Mouse (Mus musculus) thymus, postnatal 0 days (tissue): ENCODE data around the gene Arvcf. TPM values are rescaled to one million over a fixed set of nuclear protein-coding genes. Genes with fewer than 3 reads are reported as not detected.

Experiments used
- DNase-seq: peaks from one replicate; pipeline ENCODE4 v3.0.0-alpha.2; 2015; ENCODE audit warnings: low spot score
- polyA plus RNA-seq: library from polyadenylated mRNA; unstranded; fragments of >200 nt; fragmentation: Nextera tagmentation; extraction: Ambion mirVana; gene quantifications from 2 replicates; pipeline ENCODE4 v1.2.1, GENCODE M21; 2015

The Arvcf gene
- polyA plus RNA-seq, 1 experiment from 2014 or later: 40.0 TPM

DNA sequence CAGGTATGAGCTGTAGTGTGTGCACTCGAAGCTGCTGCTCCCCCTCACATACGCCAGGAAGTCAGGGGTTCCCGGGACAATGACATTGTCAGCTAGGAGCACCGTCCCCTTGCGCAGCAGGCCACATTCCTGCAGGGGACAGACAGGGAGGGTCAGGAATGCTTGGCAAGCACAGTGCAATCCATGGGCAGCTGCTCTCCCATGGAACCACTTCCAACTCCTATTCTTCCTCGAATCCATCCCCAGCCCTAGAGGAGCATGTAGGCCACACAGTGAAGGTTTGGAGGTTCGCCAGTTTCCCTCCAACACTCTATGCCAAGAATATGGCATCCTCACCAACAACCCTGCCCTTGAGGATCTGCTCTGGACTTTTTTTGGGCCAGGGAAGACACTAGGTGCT is 59.9 kb downstream of the Arvcf start:
- DNase-seq: no peak

DNA sequence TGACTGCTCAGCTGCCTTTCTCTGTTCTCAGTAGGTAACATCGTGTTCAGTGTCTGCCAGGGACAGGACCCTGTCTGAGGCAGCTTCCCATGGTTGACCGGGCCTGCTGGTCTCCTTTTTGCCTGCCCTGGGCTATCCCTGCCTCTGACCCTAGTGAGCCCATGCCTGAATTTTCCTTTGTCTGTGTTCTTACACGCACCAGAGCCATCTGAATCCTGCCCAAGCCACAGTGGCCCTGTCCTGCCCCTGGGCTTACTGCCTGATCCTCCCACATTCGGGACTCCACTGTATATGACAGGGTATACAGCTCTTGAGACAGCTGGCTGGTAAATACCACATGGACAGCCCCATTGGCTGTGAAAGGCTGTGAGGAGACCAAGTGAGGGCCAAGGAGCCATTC is 61.8 kb downstream of the Arvcf start:
- no peak for DNase-seq

DNA sequence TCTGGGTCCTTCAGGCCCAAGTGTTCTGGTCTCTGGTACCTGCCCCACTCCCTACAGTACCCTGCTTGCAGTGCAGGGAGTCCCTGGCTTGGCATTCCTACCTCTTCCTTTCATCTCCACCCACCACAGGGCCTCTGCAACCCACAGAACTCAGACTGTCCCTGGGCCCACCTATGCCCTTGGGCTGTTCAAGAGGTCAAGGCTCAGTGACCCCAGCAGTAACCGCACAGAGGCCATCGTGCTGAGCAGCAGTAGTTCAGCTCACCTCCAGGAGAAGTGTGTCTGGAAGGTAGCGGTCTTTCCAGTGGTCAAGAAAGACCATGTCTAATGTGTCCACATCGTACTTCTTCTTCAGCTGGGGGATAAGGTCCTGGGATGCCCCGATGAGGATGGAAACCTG is 62.4 kb downstream of the Arvcf start:
- DNase-seq: no peak

DNA sequence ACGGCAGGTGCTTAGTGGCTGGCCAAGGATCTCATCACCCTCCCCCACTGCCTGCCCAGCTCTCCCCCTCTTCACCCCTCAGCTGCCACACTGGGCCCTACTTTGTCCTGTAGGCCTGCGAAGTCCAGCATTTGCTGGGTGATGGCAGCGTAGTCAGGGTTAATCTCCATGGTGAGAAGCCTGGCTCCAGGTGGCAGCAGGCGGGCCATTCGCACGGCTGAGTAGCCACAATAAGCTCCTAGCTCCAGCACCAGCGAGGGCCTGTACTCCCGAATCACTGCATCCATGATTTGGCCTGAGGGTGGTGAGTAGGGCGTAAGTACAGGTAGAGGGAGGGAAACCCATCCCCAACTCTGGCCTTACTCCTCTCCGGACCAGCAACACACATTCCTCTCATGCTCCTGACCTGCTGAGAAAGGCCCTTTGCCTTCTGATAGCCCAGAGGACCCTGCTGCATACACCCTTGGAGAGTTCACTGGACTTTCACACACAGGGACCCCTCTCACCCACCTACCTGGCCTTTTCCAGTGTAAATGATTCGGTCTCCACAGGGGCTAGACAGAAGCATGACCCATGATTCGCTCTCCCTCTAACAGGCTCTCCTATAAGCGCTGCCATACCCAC is 63.2 kb downstream of the Arvcf start:
- DNase-seq: no peak

DNA sequence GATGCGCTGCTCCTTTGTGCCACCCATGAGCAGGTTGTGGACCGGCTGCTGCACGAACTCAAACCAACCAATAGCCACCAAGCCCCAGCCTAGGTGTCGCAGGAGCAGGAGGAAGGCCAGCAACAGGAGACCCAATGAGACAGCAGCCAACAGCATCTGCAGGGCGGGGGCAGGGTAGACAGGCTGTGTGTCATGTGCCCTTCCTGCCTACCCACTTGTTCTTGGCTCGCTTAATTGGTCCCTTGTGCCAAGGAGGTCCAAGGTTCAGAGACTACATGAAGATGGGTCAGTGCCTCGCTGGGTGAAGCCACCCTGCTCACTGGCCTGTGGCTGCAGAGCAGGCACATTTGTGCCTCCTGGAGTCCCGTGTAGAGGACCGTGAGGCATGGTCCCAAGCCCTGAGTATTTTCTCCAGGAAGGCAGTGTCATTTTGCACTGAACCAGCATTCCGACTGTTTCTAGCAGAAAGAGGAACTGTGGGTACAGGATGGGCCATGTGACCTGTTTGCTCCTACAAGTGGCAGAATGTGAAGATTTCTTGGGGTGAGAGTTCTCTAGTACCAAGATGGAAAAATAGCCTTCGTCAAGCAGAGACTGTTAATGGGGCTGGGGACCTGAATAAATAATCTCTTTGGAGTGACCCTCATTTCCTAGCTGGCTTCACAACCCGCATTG is 64.0 kb downstream of the Arvcf start:
- DNase-seq: peak; percentile 39

DNA sequence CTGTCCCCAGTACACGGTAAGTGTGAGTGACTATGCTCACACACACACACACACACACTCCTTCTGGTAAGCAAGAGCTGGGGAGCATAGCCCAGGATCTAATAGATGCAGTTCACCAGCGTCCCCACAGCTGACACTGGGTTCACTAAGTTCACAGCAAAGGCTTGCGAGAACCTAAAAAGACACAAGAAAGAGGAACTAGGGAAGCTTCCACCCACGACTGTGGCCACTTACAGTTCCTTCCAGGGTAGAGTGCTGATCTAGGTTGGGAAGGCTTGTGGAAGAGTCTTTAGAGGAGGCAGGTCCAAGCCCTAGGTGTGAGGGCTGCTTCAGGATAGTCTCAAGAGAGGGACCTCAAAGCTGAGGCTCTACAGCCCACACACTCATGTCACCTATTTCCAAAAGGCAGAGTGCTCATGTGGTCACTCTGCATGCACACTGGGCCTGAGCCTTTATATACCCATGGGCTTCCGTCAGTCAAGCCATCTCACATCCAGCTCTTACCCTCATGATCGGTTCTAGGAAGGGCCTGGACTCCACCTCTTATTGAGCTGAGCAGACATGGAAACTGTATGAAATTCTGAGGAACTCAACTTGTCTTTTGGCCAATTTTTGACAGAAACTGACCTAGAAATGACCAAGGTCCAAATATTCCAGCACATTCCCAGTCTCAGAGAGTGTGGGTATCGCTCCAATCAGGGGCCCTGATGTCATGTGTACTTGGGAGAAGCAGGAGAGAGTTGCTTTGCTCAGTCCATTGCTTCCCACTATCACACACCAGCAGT is 65.2 kb downstream of the Arvcf start:
- DNase-seq: no peak

DNA sequence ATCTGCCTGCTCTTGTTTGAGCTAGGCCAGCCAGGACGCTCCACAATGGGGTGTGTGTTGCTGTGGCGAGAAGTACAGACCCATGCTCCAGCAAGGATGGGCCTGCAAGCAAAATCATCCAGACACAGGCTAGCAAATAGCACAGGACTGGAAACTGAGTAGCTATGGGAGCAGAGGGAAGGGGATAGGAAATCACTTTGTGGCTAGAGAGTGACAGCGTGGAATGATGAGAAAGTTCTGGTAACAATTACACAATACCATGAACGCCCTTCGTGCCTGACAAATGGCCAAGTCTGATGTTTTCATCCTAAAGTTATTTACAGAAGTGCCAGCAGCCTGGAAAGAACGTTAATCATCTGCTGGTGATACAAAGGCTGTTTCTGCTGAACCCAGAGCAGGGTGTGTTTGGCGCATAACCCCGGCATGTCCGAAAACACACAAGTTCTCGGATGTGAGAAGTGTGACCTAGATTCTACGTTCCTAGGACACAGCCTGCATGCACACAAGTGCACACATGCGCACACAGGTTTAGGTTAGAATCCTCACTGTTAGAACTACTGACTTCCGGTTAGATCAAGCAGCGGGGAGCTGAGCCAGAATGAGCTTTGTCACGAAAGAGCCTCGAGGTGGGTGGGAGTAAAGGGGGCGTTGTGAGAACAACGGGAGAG is 68.2 kb downstream of the Arvcf start:
- peak; percentile 60 for DNase-seq

DNA sequence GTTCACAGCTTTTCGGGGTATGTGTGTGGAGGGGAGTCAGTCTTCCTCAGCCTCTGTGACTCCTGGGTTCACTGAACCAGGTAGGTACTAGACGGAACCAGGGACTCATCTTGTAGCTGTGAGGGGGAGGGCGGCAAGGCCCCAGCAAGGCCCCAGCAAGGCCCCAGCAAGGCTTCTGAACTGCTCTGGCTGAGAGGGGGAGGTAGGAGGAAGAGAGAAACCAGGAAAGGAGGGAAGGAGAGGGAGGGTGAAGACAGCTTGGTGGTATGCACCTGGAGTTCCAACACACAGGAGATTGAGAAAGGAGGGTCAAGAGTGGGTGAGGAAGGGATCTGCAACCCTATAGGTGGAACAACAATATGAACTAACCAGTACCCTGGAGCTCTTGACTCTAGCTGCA is 68.9 kb downstream of the Arvcf start:
- DNase-seq: no peak

DNA sequence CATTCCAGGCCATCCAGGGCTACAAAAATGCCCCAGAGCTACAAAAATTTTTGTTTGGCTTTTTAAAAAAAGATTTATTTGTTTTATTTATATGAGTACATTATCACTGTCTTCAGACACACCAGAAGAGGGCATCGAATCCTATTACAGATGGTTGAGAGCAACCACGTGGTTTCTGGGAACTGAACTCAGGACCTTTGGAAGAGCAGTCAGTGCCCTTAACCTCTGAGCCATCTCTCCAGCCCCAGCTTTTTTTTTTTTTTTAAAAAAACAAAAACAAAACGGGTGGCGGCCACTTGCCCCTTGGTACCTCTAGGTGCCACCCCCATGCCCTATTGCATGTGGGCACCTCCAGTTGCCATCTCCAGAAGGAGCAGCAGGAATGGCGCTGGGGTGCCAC is 69.5 kb downstream of the Arvcf start:
- no peak for DNase-seq

DNA sequence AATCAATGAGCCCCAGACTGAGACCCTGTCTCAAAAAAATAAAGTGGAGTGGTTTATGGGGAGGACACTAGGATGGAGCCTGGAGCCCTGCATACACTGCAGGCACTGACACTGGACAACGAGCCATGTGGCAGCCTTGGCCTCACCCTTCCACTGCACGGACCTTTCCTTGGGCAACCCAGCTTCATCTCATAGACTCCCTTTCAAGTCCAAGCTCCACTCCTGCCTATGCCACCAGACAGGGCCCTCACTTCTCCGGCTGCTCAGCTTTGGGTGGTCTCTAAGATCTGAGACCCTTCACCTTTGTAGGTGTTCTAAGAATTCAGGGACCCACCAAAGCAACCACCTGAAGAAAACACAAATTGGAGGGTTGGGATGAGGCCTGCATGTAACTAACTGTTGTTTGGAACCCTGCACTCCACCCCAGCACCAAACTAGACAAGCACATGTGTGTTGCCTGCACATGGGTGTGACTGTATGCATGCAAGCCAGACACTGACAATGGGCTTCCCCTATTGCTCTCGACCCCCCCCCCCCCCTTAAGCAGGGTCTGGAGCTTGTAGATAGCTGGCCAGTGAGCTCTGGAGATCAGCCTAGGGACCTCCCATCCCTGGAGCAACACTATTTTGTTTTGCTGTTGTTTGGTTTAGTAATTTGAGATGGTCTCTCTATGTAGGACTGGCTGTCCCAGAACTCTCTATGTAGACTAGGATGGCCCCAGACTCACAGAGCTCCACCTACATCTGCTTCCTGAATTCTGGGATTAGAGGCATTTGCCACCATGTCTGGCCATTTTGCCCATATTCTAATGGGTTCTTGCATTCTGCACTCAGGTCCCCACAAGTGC is 71.0 kb downstream of the Arvcf start:
- no peak for DNase-seq

DNA sequence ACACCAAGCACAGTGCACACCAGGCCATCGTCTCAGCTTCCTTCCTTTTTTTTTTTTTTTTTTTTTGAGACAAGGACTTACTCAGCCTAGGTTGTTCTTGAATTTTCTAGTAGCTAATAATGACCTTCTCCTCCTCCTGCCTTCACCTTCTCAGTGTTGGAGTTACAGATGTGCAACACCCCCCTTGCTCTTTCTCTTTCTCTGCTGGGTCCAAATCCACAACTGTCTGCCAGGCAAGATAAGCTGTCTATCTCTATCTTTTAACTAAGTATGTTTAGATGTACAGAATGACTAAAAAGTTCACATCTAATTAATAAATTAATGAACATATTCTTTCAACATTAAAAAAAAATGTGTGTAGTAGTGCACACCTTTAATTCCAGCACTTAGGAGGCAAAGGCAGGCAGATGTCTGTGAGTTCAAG is 71.6 kb downstream of the Arvcf start:
- DNase-seq: no peak

DNA sequence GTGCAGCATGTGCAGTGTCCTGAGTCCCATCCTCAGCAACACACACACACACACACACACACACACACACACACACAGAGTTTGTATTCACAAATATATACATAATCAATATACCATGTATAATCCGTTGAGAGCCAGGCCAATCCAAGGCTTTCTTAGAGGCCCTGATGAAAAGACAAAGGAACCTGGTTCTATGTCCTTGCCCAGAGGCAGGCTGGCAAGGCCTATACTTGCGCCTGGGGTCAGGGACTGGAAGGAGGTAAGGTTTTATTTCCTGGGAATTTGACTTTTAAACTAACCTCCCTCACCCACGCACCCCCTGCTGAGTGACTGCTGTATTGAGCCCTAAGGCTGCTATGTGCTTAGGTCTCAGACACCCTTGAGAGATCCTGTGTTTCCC is 72.6 kb downstream of the Arvcf start:
- DNase-seq: no peak

DNA sequence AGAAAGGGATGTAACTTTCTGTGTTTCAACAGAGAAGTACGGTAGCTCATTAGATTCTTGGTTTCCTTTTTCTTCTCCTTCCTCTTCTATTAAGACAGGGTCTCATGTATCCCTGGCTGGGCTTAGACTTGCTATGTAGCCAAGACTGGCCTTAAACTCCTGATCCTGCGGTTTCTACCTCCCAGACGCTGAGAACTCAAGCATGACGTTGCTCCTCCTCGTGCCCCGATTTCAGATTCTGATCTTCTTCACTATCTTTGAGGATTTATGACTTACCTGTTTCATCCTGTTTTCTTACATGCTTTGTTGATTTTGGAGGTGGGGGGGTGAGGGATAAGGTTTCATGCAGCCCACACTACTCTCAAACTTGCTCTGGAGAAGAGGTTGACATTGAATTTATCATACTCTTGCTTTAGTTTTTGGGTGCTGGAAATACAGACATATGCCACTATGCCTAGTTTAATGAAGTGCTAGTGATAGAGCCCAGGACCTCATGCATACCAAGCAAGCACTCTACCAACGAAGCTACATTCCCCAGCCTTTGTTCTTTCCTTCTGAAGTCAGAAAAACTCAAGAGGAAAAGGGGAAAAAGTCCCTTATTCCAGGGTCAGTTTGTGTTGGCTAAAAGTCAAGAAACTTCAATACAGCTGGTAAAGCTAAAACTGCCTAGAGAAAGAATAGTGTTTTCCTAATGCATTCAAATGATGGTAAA is 75.4 kb downstream of the Arvcf start:
- no peak for DNase-seq

DNA sequence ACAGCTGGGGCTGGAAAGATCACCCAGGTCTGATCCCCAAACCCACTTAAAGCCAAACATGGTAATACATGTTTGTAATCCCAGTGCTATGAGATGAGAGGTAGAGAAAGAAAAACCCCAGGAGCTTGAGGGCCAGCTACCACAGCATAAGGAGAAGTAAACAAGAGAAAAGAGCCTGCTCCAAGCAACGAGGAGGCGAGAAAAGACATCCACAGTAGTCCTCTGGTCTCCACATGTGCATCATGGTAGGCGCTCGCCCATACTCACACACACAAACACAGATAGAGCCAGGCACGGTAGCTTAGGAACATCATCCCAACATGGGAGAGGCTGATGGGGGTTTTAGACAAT is 75.9 kb downstream of the Arvcf start:
- DNase-seq: no peak

DNA sequence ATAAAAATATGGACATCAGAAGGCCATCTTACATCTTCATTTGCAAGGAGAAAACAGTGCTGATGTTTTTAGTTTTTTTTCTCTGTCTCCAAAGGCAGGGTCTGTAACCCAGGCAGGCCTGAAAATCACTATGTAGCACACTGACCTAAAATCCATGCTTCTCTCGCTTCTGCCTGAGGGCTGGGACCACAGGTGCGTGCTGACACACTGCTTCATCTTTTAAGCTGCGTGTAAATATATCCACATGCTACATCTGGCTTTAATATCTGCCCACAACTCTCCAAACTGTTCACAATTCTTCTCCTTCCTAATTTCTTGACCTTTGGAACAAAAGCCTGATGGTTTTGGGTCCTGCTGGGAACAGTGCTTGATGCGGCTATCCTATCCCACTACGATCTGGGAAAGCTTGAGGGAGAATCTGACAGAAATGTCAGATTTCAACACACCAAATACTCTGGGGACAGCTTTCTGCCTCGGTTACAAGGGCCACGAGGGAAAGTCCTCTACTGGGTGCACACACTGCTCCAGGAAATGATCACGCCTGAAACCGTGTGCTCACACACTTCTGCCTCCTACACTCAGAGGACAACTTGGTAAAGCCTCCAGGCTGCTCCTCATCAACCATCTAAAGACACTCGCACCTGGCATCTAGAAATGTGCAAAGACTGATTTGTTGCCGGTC is 76.5 kb downstream of the Arvcf start:
- DNase-seq: peak; percentile 50

DNA sequence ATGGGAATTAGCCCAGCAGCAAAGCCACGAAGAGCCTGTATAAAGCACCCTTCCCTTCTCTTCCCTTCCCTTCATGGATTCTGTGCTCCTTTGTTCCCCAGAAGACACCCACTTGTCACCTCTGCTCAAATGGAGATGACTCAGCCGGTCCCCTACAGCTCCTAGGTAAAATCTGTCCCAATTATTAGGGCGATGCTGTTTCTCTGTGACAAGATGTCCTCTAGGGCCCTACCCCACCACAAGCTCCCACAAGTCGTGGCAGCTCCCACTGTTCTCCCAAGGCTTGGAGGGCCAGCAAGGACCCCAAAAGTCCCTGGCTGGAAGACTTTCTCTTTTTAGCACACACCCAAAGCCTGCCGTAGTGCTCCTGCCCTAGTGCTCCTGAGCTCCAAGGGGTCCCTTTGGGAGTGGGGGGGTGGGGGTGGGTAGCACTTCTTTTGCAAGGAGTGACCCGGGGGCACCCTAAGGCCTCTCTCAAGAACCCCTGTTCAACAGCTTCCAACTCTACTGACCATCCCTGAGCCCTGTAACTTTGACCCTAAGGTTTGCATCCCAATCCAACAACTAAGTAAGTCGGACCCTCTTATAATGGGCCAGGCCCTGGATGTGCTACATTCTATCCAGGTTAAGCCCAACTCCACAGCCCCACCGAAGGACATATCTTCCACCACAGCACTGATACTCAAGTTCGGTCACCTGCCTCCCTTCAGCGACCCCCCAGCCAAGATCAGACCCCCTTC is 77.7 kb downstream of the Arvcf start:
- no peak for DNase-seq

DNA sequence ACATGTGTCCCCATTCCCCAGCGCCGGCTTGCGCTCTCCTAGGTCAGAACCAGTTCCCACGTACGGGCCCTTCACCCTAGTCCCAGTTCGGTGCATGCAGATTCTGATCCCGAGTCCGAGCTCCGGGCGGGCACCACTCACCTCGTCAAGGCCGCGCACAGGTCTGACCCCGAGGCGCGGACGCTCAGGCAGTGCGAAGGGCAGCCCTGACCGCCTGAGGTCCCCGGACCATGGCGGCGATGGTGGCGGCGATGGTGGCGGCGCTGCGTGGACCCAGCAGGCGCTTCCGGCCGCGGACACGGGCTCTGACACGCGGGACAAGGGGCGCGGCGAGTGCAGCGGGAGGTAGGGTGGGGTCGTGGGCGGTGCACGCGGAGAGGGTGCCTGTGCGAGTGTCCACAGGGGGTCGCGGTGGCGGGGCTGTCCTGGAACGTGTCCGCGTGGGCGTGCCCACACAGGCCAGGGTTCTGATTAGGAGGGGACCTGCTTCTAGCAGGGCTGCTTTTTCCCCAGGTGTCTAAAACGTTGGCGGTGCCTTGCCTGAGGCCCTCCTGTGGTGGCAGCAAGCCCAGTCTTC is 78.3 kb downstream of the Arvcf start, which contains the start of gene Txnrd2:
TSS of gene Txnrd2 (plus strand) at position 170 of the 577 bp plus-strand sequence.
- peak; percentile 59 for DNase-seq

DNA sequence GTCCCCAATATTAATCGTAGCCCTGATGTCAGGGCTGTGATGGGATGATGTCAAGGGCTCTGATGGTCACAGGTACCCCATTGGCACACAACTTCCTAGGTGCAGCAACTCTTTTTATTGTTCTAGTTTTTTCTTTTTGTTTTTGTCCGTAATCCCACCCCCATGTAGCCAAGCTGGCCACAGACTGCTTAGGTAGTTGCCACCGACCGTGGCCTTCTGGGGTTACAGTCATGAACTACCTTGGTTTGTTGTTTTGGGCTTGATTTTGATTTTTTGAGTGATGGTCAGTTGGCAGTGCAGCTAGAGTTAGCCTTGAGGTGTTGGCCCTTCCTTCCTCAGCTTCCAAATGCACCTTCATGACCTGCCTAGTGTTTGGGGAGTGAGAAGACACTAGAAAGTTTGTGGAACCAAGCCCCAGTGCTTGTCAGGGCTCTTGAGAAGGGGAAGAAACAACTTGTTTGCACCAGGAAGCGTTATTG is 78.9 kb downstream of the Arvcf start, which contains the start of gene Comt:
TSS of gene Comt (minus strand) at position 51 of the 479 bp plus-strand sequence.
- no peak for DNase-seq
